Mouse (Mus musculus): ENCODE measurements around the gene Kif1a. TPM values are rescaled to one million over a fixed set of nuclear protein-coding genes. Genes with fewer than 3 reads are reported as not detected.
"Not testable (repeated sequence)": the region's sequence is repeated elsewhere in the genome, so short reads cannot be mapped to it uniquely, and the experiment has no call there.

Gene Kif1a
- polyA plus RNA-seq, 1 experiment from 2014 or later = 0.24 TPM

- not testable (repeated sequence) for H3K4me3 ChIP-seq (replicated peaks); ATAC-seq (ENCODE audit: insufficient read depth); H3K27me3 ChIP-seq; H3K4me1 ChIP-seq (replicated peaks); H3K9ac ChIP-seq; H3K36me3 ChIP-seq (replicated peaks); H3K4me2 ChIP-seq; H3K27ac ChIP-seq (replicated peaks); H3K9me3 ChIP-seq (replicated peaks)
- WGBS (ENCODE audit: insufficient replicate concordance) = 68% methylated on average over 6 of the region's 6 CpGs
These were observed 131.0 kb downstream of the Kif1a start for GRCm38 (mm10) chr1:92970791-92971190.

Other genes starting within 250 kb of the Kif1a start
- gene Ankmy1, start 199.0 kb downstream of the Kif1a start, polyA plus RNA-seq (2015; fragmentation: Nextera tagmentation; extraction: Ambion mirVana) = 0.02 TPM in 1 of 2 replicates, not detected in the other
- gene Dusp28, start 195.0 kb downstream of the Kif1a start, polyA plus RNA-seq (2015; fragmentation: Nextera tagmentation; extraction: Ambion mirVana) = 7.4 and 8.0 TPM in 2 replicates
- gene Rnpepl1, start 191.2 kb downstream of the Kif1a start, polyA plus RNA-seq (2015; fragmentation: Nextera tagmentation; extraction: Ambion mirVana) = 15.6 and 19.8 TPM in 2 replicates
- gene Capn10, start 167.6 kb downstream of the Kif1a start, polyA plus RNA-seq (2015; fragmentation: Nextera tagmentation; extraction: Ambion mirVana) = 15.7 and 17.5 TPM in 2 replicates
- 0.68 and 0.69 TPM in 2 replicates for gene Gpr35, start 151.1 kb downstream of the Kif1a start, polyA plus RNA-seq (2015; fragmentation: Nextera tagmentation; extraction: Ambion mirVana)
- gene Aqp12, start 95.6 kb downstream of the Kif1a start, polyA plus RNA-seq (2015; fragmentation: Nextera tagmentation; extraction: Ambion mirVana) = not detected in 2 replicates
- 12.3 and 14.8 TPM in 2 replicates for gene Agxt, start 33.3 kb upstream of the Kif1a start, polyA plus RNA-seq (2015; fragmentation: Nextera tagmentation; extraction: Ambion mirVana)
- 0.13 and 0.38 TPM in 2 replicates for gene 2310007B03Rik, start 59.0 kb upstream of the Kif1a start, polyA plus RNA-seq (2015; fragmentation: Nextera tagmentation; extraction: Ambion mirVana)
- 0.03 TPM in 1 of 2 replicates, not detected in the other for gene Crocc2, start 66.8 kb upstream of the Kif1a start, polyA plus RNA-seq (2015; fragmentation: Nextera tagmentation; extraction: Ambion mirVana)
- 0.21 and 0.30 TPM in 2 replicates for gene Sned1, start 133.9 kb upstream of the Kif1a start, polyA plus RNA-seq (2015; fragmentation: Nextera tagmentation; extraction: Ambion mirVana)
- 9.9 and 10.2 TPM in 2 replicates for gene Mterf4, start 204.0 kb upstream of the Kif1a start, polyA plus RNA-seq (2015; fragmentation: Nextera tagmentation; extraction: Ambion mirVana)
- 26.0 and 31.4 TPM in 2 replicates for gene Ppp1r7, start 240.9 kb upstream of the Kif1a start, polyA plus RNA-seq (2015; fragmentation: Nextera tagmentation; extraction: Ambion mirVana)
- 5.4 and 6.0 TPM in 2 replicates for gene Pask, start 241.5 kb upstream of the Kif1a start, polyA plus RNA-seq (2015; fragmentation: Nextera tagmentation; extraction: Ambion mirVana)

Data from liver, embryonic 15.5 days (tissue).